Mouse (Mus musculus) cerebellum, adult 2 months (tissue): ENCODE results near the gene Camkmt. TPM values are rescaled to one million over a fixed set of nuclear protein-coding genes. Genes with fewer than 3 reads are reported as not detected.

ENCODE experiments used
- DNase-seq, 2 experiments: peaks; one replicate each; pipeline ENCODE4 v3.0.0; 2021
- H3K27ac ChIP-seq: fragments of 200-500 bp; 2 replicates; pipeline ENCODE4 v1.5.1; 2012; ENCODE audit warnings: low read length, control low read depth, inconsistent platforms; ENCODE audit not compliant: insufficient read depth
- H3K27me3 ChIP-seq: fragments of 200-500 bp; 2 replicates; pipeline ENCODE4 v1.6.1; 2012; ENCODE audit warnings: inconsistent platforms, mild to moderate bottlenecking, low read length, moderate library complexity; ENCODE audit not compliant: control insufficient read depth, insufficient read depth
- H3K4me1 ChIP-seq: fragments of 200-500 bp; 2 replicates; pipeline ENCODE4 v1.6.1; 2011; ENCODE audit warnings: low read length; ENCODE audit not compliant: control insufficient read depth, insufficient read depth
- H3K4me3 ChIP-seq: fragments of 200-500 bp; replicated peaks from 2 replicates; pipeline ENCODE3; 2011; ENCODE audit warnings: mild to moderate bottlenecking, low read depth, low read length, control low read depth; ENCODE audit not compliant: insufficient read depth
- CTCF ChIP-seq: fragments of 200-500 bp; IDR thresholded peaks from 2 replicates; pipeline ENCODE4 v1.5.1; 2011; ENCODE audit warnings: low read depth, mild to moderate bottlenecking, control low read depth, low read length, moderate library complexity, borderline replicate concordance; ENCODE audit not compliant: insufficient read depth
- POLR2A ChIP-seq: fragments of 200-500 bp; IDR thresholded peaks from 2 replicates; pipeline ENCODE4 v1.6.1; 2011; ENCODE audit warnings: low read length, control low read depth, borderline replicate concordance; ENCODE audit not compliant: insufficient read depth
- WGBS: fragments of 180-500 bp; shearing (Covaris S2); methylation state at CpG from one replicate; pipeline ENCODE4 v1.1.7; 2018; 5-methylcytosine and 5-hydroxymethylcytosine counted together
- polyA plus RNA-seq: library from polyadenylated mRNA; depleted of rRNA; stranded (reverse); fragments of >200 nt; gene quantifications from 2 replicates; pipeline ENCODE4 v1.2.3, GENCODE M21; 2012

The Camkmt gene
- polyA plus RNA-seq, 1 experiment: 6.6 TPM

DNA sequence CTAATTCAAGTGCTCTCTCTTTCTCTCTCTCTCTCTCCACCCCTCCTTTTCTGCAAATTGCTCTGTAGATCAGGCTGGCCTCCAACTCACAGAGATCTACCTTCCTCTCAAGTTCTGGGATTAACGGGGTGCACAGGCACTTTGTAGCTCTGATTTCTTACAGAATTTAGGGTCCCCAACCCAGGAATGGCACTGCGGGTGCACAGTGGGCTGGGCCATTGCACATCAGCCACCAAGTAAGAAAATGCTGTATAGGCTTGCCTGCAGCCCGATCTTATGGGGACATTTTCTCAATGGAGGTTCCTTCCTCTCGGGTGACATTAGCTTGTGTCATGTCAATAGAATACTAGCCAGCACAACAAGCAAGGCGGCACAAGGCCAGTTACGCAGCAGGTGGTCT is 31.2 kb upstream of the Camkmt start:
- no peak overlapping the region for H3K27ac ChIP-seq
- no peaks in the 10 kb centered on the region for H3K4me1 ChIP-seq
- 86% methylated on average over 6 of the region's 6 CpGs for WGBS
- no peak overlapping the region for H3K4me3 ChIP-seq
- DNase-seq: no peak
- H3K27me3 ChIP-seq: no peaks in the 10 kb centered on the region
- no peak for TF ChIP-seq CTCF
- no peak for TF ChIP-seq POLR2A

- no peak for TF ChIP-seq POLR2A
- no peak for TF ChIP-seq CTCF
- Histone ChIP-seq H3K27me3 (no peaks in the 10 kb centered on the region), H3K4me1 (no peaks in the 10 kb centered on the region), H3K4me3 (no peak overlapping the region), H3K27ac (no peak overlapping the region)
- DNase-seq: no peak
- 85% methylated on average over 7 of the region's 7 CpGs for WGBS
Observed at GRCm38 (mm10) chr17:85063560-85063959, 26.8 kb upstream of the Camkmt start.

DNA sequence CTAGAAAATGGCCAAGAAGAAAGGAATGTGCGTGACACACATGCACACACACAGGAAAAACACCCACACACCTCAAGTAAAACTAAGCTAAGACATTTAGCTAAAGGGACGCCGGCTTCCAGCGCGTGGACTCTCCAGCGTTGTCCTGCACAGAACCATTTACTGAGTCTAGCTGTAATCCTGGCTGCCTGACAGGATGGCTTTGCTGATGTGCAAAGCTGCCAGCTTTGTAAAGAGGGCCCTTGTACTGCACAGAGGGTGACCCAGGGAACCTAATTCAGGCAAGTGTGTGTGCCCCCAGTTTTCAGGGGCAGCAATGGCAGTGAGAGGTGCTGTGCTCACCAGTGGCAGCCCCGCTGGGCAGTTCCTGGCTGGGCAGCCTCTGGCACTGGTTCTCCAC is 23.0 kb upstream of the Camkmt start:
- WGBS: 85% methylated on average over 7 of the region's 7 CpGs
- Histone ChIP-seq H3K27ac (no peak overlapping the region), H3K27me3 (no peaks in the 10 kb centered on the region), H3K4me3 (no peak overlapping the region), H3K4me1 (no peaks in the 10 kb centered on the region)
- TF ChIP-seq CTCF (no peak), POLR2A (no peak)
- DNase-seq: no peak

DNA sequence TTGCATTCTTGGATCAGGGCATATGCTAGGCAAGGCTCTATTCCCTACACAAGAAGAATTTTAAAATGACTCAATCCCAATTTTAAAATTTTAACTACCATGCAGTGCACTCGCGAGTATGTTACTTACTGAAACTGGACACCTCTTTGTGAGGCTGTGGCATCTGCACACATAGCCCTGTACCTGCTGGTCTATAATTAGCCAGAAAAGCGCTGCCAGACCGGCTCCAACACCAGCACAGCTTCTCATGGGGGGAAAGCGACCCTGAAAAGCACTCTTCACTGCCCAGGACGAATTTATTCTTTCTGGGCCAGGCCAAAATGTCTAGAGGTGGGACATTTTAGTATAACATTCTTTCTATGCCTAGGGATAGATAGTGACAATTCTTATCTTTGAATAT is 19.7 kb upstream of the Camkmt start:
- no peak overlapping the region for H3K27ac ChIP-seq
- WGBS: 85% methylated on average over 6 of the region's 6 CpGs
- no peak for TF ChIP-seq CTCF
- no peaks in the 10 kb centered on the region for H3K27me3 ChIP-seq
- no peak overlapping the region for H3K4me3 ChIP-seq
- H3K4me1 ChIP-seq: no peaks in the 10 kb centered on the region; the same call in 1 of the 2 replicates
- no peak for DNase-seq

DNA sequence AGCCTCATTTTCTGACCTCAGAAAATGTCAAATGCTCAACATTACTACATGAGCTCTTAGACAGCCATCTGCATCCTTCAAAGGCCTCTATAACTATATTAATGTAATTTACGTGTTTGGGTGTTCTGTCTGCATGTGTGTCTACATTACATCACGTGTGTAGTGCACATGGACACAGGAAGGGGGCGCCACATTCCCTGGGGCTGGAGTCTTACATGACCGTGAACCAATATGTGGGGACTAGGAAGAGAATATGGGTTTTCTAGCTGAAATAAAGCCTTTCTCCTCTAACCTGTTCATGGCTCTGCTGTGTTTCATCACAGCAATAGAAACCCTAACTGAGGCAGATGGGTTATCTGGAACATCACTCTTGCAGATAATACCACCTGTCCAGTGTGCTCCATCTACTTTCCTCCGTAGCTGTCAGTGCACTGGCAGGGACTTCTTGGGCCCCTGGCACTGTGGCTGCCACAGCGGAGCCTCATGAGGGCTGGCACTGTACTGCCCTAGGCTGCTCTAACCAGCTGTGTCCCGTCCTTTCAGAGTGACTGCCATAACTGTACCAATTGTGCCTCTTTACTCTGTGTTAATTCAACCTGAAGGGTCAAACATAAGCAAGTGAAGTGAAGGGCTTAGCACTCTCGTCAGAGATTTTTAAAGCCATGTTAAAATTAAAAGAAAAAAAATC is 19.1 kb upstream of the Camkmt start:
- WGBS: 80% methylated on average over 8 of the region's 8 CpGs
- no peak for DNase-seq
- TF ChIP-seq CTCF: peak; percentile 38; the same call in 1 of the 2 replicates
- TF ChIP-seq POLR2A: no peak
- no peak overlapping the region for H3K4me3 ChIP-seq
- H3K27me3 ChIP-seq: no peaks in the 10 kb centered on the region
- H3K4me1 ChIP-seq: no peaks in the 10 kb centered on the region; the same call in 1 of the 2 replicates
- no peak overlapping the region for H3K27ac ChIP-seq

- 48% methylated on average over 11 of the region's 11 CpGs for WGBS
- Histone ChIP-seq H3K4me3 (no peak overlapping the region), H3K4me1 (no peaks in the 10 kb centered on the region; the same call in 1 of the 2 replicates), H3K27ac (no peak overlapping the region), H3K27me3 (no peaks in the 10 kb centered on the region)
- TF ChIP-seq POLR2A (no peak), CTCF (no peak)
- DNase-seq: no peak
Observed at GRCm38 (mm10) chr17:85072383-85072782, 18.0 kb upstream of the Camkmt start.

DNA sequence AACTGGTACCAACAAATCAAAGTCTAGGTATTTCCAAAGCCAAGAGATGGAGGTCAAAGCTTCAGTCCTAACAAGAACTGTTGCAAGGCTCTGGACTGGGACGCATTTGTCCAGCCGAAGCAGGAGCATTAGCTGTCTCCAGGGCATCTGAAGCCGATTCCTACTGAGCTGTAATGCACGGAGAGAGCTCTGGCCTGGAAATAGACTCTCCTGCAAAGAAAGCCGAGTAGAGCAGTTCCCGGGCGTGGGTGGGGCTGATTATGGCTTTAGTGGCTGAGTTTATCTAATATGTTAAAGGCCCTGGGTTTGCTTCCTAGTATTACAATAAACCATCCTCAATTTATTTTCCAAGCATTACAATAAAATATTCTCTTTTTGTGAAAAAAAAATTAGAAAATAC is 17.1 kb upstream of the Camkmt start:
- H3K4me3 ChIP-seq: no peak overlapping the region
- no peak for DNase-seq

DNA sequence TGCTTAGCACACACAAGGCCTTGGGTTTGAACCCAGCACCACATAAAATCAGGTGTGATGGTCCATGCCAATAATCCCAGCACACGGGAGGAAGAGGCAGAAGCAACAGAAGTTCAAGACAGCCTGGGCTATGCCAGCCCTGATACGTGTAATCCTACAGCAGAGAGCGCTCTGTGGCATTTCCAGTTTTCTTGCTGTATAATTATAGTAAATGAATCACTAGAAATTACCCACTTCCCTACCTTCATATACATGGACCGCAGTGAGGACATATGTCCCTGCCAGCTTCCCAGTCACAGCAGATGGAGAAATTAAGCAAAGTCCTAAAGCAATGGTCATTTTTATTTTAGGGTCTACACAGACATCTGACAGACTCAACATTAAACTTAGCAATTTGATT is 16.3 kb upstream of the Camkmt start:
- no peak overlapping the region for H3K4me3 ChIP-seq
- no peak for TF ChIP-seq CTCF
- no peak for TF ChIP-seq POLR2A
- whole genome bisulfite sequencing: 75% methylated on average over 4 of the region's 4 CpGs
- no peak for DNase-seq
- no peaks in the 10 kb centered on the region for H3K27me3 ChIP-seq
- H3K27ac ChIP-seq: no peak overlapping the region
- H3K4me1 ChIP-seq: no peaks in the 10 kb centered on the region; the same call in 1 of the 2 replicates

More for the DNA sequence above, 17.1 kb upstream of the Camkmt start:
- TF ChIP-seq POLR2A: no peak
- TF ChIP-seq CTCF: no peak
- 54% methylated on average over 7 of the region's 7 CpGs for WGBS
- no peak overlapping the region for H3K27ac ChIP-seq
- no peaks in the 10 kb centered on the region for H3K27me3 ChIP-seq
- H3K4me1 ChIP-seq: no peaks in the 10 kb centered on the region; the same call in 1 of the 2 replicates
